Mouse (Mus musculus): ENCODE data around the gene Cd38.

Gene Cd38

DNA sequence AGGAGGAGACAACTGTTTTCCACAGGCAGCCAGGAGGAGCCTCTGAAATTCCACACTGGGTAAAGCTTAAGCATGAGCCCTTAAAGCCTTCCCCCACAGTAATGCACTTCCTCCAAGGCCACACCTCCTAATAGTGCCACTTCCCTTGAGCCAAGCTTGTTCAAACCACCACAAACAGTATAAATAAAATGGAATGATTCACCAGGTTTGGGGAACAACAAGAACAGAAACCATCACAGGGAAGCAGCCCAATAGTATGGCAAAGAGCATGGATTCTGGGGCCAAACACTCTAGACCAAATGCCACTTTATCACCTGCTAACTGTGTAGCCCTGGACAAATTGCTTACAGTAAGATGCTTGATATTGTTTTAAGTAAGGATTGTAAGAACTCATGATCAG lies 20.8 kb upstream of the Cd38 start:
- CTCF ChIA-PET, result no interaction called here

DNA sequence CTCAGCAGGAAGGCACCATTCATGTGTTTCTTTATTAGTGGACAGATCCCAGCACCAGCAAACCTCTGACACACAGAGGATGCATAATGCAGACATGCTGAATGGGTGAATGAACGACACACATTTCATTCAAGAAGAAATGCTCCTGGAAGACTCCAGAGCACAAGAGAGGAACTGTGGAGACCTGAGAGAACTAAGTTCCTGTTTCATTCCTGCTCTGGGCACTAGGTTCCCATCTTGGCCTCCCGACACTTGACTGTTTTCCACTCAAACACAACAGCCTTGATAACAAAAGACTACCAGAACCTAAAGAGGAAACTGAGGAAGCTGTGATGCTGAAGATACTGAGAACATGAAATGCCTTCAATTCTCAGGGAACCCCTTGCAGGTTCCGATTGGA lies 20.1 kb upstream of the Cd38 start:
- POLR2A ChIA-PET, result interaction anchor here in 1 of 4 experiments (1.1 kb wide), 1 partner anchor 22 kb away, joined by 3 read pairs; no protein-coding TSS in a partner anchor
- CTCF ChIA-PET, result no interaction called here

More for the DNA sequence above, 20.8 kb upstream of the Cd38 start:
- POLR2A ChIA-PET, result interaction anchor here in 1 of 4 experiments (0.7 to 1.2 kb wide), 2 partner anchors 10 to 22 kb away, joined by 3 to 5 read pairs; no protein-coding TSS in a partner anchor

DNA sequence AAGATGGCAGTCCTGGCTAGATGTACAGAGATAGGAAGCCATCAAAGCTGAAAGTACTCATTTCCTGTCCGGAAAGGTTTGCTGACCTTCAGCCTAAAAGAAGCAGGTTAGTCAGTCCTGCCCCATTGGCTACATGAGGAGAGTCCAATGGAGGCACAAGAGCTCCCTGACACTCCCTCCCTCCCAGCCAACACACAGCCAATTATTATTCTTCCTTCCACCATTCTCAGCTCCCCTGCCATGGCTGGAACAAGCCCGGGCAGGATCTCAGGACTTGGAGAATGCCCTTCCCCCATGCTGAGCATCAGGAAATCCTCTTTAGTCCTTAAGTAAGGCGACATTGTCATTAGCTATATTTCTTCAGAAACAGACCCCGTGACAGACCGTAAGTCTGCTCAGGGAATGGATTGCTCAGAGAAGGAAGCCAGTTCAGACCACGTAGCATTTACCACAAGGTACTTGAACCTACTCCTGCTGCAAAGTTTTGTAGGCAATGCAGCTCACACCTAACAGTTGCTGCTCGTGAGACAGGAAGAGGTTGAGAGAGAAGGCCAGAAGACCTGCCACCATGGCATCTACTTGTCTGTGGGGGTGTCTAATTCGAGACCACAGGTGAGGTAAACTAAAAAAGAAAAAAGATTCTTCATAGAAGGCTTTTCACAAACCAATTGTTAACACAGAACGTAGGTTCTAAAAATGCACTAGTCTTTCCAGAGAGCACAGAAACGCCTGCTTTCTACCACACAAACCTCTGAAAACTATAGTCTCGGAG lies 15.1 kb upstream of the Cd38 start:
- CTCF ChIA-PET, result interaction anchor here in 1 of 4 experiments (0.6 kb wide), 1 partner anchor 12 kb away, joined by 7 read pairs; no protein-coding TSS in a partner anchor
- POLR2A ChIA-PET, result interaction anchor here in 2 of 4 experiments (1.1 to 2.1 kb wide), 2 partner anchors 11 to 16 kb away, joined by 3 to 4 read pairs; no protein-coding TSS in a partner anchor

DNA sequence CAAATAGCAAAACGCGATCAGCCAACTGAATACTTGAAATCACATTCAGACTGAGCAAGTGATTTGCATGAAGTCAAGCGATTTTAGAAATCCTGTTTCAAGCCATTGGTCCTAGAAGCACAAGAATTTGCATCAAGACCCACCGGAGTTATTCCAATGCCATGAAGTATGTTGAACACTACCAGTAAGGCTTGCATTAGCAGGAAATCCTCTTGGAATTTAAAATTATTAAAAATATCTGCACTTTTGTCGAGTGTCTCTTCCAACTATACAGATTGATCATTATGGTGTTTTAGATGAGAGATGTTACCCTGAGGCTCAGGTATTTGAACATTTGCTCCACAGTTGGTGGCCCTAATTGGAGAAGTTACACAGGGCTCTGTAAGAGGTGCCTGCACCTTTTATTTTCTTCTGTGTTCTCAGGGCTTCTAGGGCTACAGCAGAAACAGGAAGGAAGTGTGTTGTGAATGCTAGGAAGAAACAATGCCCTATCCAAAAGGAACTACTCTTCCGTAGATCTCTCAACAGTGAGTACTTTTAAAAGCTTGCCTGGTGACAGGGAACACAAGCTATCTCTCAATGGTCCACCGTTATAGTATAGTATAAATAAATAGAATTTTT lies 14.4 kb upstream of the Cd38 start:
- ChIA-PET POLR2A (interaction anchor here in 2 of 4 experiments (0.6 to 2.1 kb wide), 3 partner anchors 10 to 128 kb away, joined by 3 to 4 read pairs (median 3); no protein-coding TSS in a partner anchor), CTCF (interaction anchor here in 1 of 4 experiments (0.6 kb wide), 1 partner anchor 11 kb away, joined by 7 read pairs; no protein-coding TSS in a partner anchor)

DNA sequence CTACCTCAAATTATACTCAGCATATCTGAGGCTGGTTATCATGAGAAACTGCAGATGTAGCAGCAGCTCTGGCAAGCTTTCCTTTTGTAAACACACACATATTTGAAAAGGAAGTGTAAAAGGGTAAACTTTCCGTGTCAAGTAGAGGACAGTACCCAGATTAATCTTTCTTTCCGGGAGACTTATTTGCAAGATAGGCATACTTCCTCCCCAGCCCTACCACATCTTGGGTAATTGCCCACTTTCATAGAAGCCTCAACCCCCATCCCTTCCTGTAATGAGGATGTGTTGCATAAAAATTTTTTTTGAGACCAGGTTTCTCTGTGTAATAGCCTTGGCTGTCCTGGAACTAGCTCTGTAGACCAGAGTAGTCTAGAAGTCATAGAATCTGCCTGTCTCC lies 12.6 kb upstream of the Cd38 start:
- ChIA-PET POLR2A (interaction anchor here in 1 of 4 experiments (0.7 kb wide), 1 partner anchor 99 kb away, joined by 3 read pairs; no protein-coding TSS in a partner anchor), CTCF (no interaction called here)

DNA sequence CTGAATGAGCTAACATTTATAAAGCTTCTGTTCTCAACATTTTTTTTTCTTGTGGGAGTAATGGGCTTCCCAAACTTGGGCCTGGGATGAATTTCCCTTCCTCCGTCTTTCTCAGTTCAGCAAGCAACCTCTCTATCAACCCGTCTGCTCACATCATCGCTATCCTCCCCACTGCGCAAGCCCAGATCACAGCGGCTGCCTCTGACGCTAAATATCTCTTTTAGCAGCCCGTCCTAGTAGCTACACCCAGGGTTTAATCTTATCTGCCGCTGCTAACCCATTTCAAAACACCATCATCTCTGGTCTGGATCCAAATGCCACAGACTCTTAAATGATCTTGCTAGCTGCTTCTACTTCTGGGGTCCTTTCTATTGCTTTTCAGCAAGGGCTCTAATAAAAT lies 8.7 kb upstream of the Cd38 start:
- POLR2A ChIA-PET, result interaction anchor here in 3 of 4 experiments (0.5 to 2.7 kb wide), 6 partner anchors 10 to 76 kb away, joined by 3 to 28 read pairs (median 8); partner anchors contain the start of gene Cd38 (in 1 of the 3)
- CTCF ChIA-PET, result interaction anchor here in 1 of 4 experiments (0.6 kb wide), 1 partner anchor 47 kb away, joined by 4 read pairs; no protein-coding TSS in a partner anchor

DNA sequence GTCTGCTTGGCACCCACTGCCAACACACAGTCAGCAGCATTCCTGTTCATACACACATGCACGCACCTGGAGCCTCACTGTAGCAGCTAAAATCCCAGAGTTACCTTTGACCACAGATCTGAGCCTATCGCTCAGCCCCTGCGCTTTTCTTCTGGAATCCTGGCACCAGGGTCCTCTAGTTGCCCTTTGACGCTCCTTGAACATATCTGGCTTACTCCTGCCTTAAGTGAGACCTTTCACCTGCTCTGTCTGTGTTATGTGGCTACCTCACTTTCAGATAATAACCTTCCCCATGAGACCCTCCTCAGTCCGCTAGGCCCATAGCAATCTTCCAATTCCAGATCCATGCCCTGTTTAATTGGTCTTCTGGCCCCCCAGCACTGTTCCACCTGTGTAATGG lies 8.3 kb upstream of the Cd38 start:
- POLR2A ChIA-PET, result interaction anchor here in 3 of 4 experiments (0.5 to 2.7 kb wide), 9 partner anchors 9 to 363 kb away, joined by 3 to 28 read pairs (median 6); partner anchors contain the start of gene Cd38 (in 1 of the 3)
- CTCF ChIA-PET, result interaction anchor here in 2 of 4 experiments (0.6 to 1.0 kb wide), 2 partner anchors 32 to 34 kb away, joined by 3 read pairs; no protein-coding TSS in a partner anchor

DNA sequence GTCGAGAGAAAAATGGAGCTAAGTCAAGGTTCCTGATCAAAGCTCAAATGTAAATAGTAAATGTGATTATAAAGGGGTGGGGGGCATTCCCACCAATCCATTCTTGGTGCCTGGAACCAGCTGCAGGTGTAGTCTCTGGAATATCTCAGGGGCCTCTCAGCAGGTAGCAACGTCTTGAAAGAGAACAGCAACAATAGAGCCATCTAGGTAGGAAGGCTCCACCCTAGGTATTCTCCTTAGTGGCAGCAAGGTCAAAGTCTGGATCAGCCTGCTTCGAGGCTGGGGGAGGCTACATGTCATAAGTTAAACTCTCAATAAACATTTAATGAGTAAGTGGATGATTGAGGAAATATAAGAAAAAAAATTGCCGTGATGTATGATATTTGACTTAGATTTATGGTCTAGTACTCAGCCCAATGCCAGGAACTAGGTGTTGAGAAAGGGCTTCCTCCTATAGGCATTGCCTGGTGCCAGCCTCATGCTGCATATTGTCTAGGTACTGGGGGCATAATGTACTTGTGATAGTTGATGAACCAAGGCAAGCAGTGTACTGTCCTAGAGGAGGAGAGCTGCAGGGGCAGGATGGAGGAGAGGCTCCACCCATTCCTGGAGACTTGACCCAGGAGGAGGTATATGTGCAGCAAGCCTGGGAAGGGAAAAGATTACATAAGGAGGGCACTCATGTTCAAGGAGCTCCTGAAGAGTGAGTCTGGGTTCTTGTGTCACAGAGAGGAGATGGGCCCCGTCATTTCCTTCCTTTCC lies 7.5 kb upstream of the Cd38 start:
- CTCF ChIA-PET, result interaction anchor here in 2 of 4 experiments (0.6 to 1.0 kb wide), 3 partner anchors 32 to 1499 kb away, joined by 3 read pairs; no protein-coding TSS in a partner anchor
- POLR2A ChIA-PET, result interaction anchor here (0.7 to 2.7 kb wide), 10 partner anchors 8 to 362 kb away, joined by 3 to 28 read pairs (median 5); partner anchors contain the start of gene Cd38 (in 1 of the 4)

DNA sequence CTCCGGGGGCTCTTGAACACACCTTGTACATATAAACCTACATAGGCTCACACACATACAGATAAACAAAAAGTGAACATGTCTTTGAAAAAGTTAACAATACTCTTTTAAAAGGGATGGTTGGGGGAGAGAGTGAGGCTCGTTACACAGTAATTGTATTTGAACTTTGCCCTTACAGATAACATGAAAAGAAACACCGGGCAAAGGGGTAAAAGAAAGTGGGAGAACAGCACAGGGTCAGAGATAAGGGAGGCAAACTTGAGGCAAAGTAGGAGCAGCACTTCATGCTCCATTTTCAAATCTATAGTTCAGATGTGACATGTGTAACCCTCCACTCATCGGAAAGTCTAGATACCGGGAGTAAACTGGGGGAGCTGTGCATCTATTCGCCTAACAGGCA lies 4.7 kb upstream of the Cd38 start:
- CTCF ChIA-PET, result no interaction called here
- POLR2A ChIA-PET, result interaction anchor here in 2 of 4 experiments (0.6 to 1.5 kb wide), 2 partner anchors 10 to 1776 kb away, joined by 4 to 5 read pairs; partner anchors contain the start of gene Fam184b (in 1 of the 2)

DNA sequence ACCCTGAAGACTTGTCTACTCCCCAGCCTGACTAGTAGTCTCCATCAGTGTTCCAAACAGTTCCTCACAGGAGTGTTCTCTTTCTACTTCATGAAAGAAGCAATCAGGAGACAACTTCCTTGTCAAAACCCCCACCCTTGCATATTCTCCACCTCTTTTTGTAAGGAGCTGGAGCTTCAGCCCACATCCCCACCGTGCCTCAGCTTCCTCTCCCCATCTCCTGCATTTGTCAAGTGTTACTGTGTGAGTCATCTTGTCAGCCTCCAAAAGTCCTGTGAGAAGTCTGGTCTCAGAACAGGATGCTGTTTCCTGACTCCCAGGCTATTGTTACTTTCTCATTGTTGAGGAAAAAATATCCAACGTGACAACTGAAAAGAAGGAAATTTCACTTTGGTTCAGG lies 3.0 kb upstream of the Cd38 start:
- POLR2A ChIA-PET, result interaction anchor here in 3 of 4 experiments (0.6 to 1.5 kb wide), 10 partner anchors 12 to 202 kb away, joined by 3 to 4 read pairs (median 3); no protein-coding TSS in a partner anchor
- CTCF ChIA-PET, result interaction anchor here in 1 of 4 experiments (0.6 kb wide), 1 partner anchor 12 kb away, joined by 7 read pairs; no protein-coding TSS in a partner anchor

DNA sequence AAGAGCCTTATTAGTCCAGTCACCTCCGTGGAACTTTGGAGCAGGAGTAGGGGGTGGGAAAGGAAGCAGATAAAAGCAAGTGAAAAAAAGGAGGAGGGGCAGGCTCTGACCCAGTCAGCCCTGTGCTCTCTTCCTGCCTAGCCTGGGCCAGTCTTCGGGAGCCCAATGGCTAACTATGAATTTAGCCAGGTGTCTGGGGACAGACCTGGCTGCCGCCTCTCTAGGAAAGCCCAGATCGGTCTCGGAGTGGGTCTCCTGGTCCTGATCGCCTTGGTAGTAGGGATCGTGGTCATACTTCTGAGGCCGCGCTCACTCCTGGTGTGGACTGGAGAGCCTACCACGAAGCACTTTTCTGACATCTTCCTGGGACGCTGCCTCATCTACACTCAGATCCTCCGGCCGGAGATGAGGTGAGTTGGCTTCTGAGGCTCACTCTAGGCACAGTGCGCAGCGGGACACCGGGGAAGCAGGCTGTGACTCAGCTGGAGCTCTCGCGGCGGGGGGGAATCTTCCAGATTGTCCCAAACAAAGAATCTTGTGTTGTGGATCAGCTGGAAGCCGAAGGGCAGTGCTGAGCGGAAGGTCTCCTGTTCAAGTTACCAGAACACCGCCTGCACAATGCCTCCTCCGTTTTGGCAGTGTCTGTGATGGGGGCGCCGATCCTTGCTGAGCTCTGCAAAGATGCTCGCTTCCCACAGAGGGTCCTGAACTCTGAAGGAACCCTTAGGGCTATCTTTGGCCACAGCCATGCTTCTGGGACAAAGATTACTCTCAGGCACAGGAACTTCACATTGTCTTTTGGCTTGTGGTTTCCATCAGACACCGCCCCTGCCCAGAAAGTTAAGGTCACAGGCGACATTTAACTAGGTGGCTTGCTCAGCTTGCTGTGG lies 603 bp downstream of the Cd38 start:
- ChIA-PET POLR2A (interaction anchor here (0.5 to 5.3 kb wide), 19 partner anchors 9 to 1664 kb away, joined by 3 to 28 read pairs (median 4); no protein-coding TSS in a partner anchor), CTCF (interaction anchor here in 3 of 4 experiments (0.5 to 1.2 kb wide), 6 partner anchors 24 to 79 kb away, joined by 3 to 4 read pairs (median 3); no protein-coding TSS in a partner anchor)

DNA sequence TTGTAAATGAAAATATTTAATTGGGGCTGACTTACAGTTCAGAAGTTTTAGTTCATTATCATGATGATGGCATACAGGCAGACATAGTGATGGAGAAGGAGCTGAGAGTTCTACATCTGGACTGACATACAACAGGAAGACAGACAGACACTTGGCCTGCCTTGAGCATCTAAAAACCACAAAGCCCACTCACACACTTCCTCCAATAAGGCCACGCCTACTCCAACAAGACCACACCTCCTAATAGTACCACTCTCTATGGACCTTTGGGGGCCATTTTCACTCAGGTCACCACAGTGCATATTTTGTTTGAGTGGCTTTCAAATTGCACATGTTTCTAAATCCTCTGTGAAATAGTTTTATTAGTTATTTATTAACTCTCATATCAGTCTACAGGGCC lies 3.5 kb downstream of the Cd38 start:
- CTCF ChIA-PET, result no interaction called here
- POLR2A ChIA-PET, result interaction anchor here in 1 of 4 experiments (5.3 kb wide), 1 partner anchor 12 kb away, joined by 28 read pairs; no protein-coding TSS in a partner anchor

DNA sequence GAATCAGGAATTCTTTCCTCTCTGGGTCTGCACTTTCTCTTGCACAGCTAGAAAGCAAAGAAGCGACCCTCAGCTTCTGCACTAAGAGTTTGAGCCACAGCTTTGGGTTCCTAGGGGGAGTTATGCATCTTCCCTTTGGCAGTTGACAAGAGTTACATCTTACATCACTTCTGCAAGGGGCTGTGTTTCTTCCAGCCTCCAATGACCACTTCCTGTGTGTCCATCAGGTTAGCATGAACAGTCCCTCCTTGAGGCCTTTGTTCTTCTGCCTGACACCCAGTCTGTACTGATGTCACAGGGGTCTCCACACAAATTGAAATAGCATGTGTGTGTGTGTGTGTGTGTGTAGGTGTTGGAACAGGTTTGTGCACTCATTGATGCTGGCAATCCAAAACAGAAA lies 4.3 kb downstream of the Cd38 start:
- ChIA-PET CTCF (interaction anchor here in 1 of 4 experiments (0.5 kb wide), 1 partner anchor 174 kb away, joined by 3 read pairs; no protein-coding TSS in a partner anchor), POLR2A (interaction anchor here in 1 of 4 experiments (0.7 to 5.3 kb wide), 3 partner anchors 10 to 621 kb away, joined by 3 to 28 read pairs (median 5); no protein-coding TSS in a partner anchor)

DNA sequence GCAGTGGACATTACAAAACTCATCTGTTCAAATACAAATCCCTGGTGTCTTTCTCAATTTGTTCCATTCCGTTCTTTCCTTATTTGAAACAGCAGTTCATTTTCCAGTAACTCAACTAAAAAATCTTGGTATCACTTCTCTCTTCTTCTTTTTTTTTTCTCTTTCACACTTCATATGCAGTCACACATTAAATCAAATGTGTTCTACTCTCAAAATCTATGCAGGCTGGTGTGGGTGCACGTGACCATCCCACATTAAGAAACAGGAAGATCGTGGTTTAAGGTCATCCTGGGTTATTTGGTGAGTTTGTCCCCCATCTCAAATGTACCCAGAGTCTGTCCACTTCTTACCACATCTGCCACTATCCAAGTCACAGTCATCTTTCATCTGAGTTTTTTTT lies 13.7 kb downstream of the Cd38 start:
- POLR2A ChIA-PET, result no interaction called here
- CTCF ChIA-PET, result no interaction called here

DNA sequence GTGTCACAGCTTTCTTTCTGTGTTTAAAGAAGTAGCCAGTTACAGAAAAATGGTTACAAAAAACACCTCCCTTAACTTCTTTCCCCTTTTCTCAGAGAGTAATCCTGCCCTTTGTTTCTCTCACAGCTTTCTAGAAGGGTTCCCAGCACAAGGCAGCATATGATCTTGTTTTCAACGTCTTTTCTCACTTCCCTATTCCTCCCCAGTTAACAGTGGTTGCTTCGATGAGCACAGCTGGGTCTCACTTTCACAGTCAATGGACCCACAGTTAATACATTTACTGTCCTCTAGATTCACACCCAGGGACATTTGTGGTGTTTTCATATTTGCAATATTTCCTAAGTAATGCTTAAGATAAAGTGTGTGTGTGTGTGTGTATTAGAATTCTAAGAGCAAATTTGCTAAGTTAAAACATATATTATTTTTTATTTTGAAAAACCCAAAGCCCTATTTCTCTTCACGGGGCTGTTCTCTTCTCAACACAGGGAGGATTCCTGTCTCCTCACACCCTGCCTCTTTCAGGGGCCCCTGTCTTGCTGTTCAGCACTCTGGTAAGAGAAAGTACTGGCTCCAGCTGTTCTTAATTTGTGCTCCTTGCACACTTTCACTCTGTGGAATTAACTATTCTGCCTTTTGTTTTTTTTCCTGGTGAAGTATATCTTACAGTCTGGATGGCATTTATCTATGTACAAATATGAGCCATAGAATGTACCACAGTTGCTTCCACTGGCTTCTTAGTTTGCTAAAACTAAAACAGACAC lies 16.9 kb downstream of the Cd38 start:
- ChIA-PET POLR2A (interaction anchor here in 1 of 4 experiments (1.0 kb wide), 1 partner anchor 15 kb away, joined by 3 read pairs; no protein-coding TSS in a partner anchor), CTCF (interaction anchor here in 1 of 4 experiments (0.5 kb wide), 1 partner anchor 140 kb away, joined by 3 read pairs; no protein-coding TSS in a partner anchor)

DNA sequence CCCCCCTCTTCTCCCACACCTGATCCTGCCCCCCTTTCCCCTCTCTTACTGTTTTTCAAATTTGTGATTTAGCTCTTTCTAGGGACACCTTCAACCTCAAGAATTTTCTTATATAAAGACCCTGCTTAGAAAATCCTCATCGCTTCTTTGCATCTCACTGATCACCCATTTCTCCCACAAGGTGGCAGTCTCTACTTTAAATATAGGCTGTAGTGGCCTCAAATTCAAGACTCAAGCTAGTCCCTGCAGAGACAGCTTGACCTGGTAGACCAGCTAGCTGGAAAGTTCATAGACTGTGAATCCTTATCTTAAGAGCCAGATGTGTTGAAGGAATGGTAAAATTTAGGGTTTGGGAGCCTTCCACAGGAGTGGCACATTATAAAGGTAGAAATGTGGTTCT lies 24.0 kb downstream of the Cd38 start:
- ChIA-PET POLR2A (interaction anchor here in 2 of 4 experiments (0.7 to 1.4 kb wide), 5 partner anchors 14 to 221 kb away, joined by 3 to 15 read pairs (median 5); no protein-coding TSS in a partner anchor), CTCF (interaction anchor here (0.6 to 2.9 kb wide), 30 partner anchors 11 to 1017 kb away, joined by 3 to 18 read pairs (median 5); partner anchors contain the start of gene Prom1 (in 1 of the 4))
